Mouse (Mus musculus) common myeloid progenitor, adult 5-6 weeks (primary cell): ENCODE results near the gene Ndfip2. TPM values are rescaled to one million over a fixed set of nuclear protein-coding genes. Genes with fewer than 3 reads are reported as not detected.

Source experiments
- ATAC-seq: replicated peaks from 2 replicates; pipeline ENCODE4 v1.8.0; 2016; ENCODE audit warnings: low read depth, mild to moderate bottlenecking, moderate TSS enrichment, inconsistent platforms; ENCODE audit not compliant: poor library complexity, severe bottlenecking
- total RNA-seq: library from RNA; stranded (forward); fragments of 200-1000, 187-1606 nt; gene quantifications from 2 replicates; pipeline ENCODE4 v1.2.3, GENCODE M21; 2017

Ndfip2 gene
- 9.9 and 14.0 TPM in 2 replicates for total RNA-seq

DNA sequence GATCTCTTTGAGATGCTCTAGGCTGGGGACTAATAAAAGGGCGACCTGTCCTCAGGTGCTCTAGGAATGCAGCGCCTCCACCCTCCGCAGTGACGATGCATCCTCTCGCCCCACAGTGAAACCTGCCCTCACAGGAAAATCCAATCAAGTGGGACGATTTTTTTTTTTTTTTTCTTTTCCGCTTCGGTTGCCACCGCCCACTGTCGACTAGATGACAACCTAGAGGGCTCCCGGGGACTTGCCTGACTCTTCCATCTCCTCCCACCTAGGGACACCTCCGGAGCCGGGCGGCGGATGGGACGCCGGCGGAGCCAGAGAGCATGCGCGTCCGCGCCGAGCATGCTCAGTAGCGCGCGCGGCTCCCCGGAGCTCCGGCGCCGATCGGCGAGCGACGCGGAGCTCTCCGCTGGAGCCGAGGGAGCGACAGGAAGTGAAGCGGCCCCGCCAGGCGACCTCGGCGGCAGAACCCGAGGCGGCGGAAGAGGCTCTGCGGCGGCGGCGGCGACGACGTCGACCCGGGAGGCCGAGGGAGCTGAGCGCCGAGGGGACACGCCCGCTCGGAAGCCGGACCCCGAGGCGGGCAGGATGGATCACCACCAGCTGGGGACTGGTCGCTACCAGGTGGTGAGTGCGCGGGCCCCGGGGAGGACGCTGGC lies at the start of gene Ndfip2:
Ndfip2 (plus strand) TSS at position 195 of the 656 bp plus-strand sequence.
- peak; percentile 88 for ATAC-seq

DNA sequence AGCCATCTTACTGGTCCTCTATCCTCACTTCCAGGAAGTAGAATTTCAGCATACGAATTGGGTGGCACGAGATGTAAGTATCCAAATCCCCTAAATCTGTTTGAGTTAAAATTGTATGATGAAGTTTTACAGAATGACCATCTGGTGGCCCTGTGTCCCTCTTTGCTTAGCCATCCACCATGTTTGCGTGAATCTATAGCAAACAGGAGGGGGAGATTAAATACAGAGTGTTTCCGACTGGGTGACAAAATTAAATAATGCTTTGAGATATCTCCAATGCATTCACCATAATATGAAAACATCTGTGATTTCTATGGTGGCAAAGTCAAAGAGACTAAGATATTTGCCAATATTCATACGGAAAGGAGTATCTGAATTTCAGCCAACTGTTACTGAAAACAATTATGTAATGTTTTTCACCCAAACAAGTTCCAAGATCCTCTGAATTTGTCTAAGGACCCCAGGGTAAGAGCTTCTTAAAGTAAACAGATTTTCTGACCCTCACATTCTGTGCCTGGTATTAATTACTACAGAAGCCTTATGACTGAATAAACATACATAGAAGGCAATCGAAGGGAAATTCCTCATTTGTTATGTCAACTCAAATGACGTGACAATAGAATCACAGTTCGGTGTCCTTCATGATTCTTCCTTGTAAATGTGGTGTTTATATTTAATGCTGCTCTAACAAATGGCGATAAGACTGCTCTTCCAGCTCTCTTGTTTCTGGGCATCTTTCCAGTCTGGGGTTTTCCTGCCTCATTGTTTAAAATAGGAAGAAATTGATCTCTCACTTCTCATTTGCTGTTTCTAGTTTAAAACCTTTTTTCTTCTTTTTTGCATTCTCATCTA lies 38.6 kb upstream of the Ndfip2 start:
- ATAC-seq, result no peak

DNA sequence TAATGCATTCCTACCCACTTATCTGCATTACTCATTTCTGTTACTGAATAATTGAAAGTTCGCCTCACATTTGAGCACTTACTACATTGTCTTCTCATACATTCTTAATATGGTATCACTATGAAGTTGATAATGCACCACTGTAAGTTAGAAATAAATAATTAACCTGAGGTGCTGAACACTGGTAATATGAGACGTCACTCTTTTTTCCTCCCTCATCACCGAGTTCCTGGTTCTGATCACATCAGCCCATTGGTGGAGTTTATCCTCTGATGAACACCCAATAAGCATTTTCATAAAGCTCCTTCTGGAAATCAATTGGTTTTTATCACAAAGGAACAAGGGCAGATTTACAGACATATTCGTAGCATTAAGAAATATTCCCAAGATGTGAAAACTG lies 36.1 kb upstream of the Ndfip2 start:
- ATAC-seq, result no peak

DNA sequence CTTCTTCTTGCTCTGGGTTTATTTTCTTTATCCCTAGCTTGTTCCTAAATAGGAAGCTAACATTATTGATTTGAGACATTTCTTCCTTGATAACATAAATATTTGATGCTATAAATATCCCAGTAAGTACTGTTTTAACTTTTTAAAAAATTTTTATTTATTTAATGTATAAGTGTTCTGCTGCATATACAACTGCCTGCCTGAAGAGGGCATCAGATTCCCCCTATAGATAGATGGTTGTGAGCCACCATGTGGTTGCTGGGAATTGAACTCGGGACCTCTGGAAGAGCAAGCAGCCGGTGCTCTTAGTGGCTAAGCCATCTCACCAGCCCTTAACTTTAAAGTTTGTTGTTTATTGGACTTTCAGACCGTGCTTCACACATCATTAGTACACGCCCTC lies 32.6 kb upstream of the Ndfip2 start:
- no peak for ATAC-seq

DNA sequence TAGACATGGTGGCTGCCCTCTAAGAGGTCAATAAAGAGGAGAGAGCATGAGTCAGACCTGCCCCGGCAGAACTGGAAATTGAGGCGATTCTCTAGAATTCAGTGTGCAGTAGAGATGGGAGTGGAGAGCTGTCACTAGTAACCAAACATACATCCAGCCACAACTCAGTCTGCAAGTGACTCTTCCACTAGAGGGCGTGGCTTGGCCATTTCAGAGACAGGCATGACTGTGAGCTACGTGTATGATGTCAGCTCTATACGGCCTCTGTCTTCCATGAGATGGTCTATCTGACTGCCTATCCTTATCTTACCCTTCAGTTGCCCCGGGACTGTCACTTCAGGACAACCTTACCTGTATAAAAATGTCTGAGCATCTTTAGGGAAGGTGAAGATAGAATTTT lies 26.0 kb upstream of the Ndfip2 start:
- ATAC-seq, result peak; percentile 98

DNA sequence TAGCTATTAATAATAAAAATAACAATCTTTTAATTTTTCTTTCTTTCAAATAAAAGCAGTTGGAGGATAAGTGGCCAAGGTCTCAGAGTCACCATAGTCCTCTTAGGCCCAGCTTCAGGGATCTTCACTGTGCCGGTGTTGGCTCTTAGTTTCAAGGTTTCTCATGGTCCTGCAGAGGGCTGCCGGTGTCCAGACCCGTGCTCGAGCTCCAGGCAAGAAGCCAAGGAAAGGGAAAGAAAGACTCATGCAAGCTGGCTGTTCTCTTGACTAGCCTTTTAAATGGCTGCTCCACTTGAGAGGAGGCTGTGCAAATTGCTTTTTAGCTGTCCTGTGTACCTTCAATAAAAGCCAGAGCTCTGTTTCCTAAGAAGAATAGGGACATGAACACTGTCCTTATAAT lies 21.8 kb upstream of the Ndfip2 start:
- no peak for ATAC-seq

DNA sequence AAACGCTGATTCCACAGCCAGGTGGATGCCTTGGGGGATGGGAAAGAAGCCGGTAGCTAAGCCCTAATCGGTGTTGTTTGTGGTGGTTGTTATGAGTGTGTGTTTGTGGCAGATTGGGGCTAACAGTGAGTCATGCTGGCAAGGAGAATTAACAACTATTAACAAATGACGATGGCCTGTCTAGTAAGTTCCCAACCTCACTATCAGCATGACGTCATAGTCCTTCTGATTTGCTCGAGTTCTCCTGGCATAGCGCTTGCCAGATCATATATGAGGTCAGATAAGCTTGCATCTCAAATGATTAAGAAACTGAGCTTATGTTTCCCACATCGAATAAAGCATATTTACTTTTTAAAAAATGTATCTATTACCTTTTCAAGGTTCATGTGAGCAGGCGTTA lies 20.6 kb upstream of the Ndfip2 start:
- no peak for ATAC-seq

DNA sequence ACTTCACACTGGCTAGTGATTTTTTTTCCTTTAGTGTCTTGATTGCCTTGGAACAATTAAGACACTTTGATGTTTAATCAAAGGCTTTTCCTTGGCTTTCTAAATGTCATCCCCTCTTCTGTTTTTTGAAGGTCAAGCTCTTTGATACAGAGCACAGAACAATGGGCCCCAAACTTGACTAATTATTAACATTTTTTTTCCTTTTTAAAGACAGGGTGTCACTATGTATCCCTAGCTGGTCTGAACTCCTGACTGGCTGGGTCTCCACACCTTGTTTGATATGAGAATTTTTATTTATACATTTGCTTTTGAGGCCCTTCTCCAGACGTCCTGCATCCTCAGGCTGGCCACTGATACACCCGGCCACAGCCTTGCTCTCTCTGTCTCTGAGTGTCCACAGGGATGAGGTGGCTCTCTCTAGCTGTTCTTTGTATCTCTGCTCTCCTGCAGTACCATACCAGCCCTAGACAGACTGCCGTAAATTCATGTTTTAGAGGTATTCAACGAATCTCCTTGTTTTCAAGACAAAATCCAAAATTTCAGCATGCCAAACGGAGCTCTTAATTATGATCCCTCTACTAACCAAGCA lies 19.8 kb upstream of the Ndfip2 start:
- no peak for ATAC-seq

DNA sequence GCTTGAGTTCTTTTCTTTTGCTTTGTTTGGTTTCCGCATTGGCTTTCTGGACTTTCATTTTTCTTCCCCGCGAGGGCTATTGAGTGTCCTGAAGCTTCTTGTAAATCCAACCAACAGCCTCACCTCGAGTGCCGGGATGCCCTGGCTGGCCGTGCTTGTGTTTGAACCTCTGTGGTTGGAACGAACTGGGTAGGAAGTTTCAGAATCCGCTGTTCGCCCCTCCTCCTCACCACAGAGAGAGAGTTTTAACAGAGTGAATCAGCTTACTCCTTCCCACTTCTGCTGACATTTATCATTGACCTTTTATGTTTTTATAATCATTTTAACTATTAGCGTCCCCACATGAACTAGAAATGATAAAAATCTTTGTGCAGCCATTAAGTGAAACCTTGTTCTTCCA lies 18.3 kb upstream of the Ndfip2 start:
- 0 out of 2 replicates have a peak, but pooled peaks have one; percentile 50 for ATAC-seq

DNA sequence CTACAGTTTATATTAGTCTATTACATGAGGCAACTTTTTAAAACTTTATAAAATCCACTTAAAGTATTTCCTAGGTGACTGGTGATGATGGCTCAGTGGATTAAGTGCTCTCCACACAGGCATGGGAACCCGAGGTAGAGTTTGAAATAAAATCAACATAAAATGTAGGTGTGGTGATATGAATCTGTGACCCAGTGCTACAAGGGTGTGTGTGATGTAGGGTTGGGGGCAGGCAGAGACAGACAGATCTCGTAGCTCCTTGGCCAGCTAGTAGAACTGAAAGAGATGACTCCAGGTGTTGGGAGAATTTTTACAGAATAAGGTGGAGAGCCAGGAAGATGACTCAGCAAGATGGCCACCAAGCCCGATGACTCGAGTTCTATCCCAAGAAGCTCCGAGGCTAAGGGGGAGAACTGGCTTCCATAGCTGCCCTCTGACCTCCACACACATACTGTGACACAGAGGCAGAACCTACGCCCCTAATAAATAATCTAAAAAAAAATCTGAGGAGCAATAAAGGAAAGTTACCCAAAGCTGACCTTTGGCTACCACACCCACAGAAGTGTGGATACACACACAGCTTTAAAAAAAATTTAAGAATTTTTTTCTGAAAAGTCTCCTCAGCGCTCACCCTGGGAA lies 14.4 kb upstream of the Ndfip2 start:
- ATAC-seq, result no peak

DNA sequence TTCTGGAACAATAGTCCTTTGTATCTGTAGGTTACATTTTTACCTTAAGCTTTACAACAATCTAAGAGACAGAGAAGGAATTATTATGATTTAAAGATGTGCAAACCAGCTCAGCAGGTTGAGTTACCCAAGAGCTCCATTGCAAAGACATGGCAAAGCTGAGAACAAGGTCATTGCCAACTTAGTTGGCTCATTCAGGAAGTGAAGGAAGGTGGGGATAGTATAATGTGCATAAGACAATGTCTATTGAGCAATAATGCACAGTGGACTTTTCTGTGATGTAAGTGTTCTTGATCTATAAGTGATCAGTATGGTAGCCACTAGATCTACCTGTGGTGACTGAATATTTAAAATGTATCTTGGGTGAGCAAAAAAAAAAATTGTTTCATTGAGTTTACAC lies 7.3 kb upstream of the Ndfip2 start:
- no peak for ATAC-seq

DNA sequence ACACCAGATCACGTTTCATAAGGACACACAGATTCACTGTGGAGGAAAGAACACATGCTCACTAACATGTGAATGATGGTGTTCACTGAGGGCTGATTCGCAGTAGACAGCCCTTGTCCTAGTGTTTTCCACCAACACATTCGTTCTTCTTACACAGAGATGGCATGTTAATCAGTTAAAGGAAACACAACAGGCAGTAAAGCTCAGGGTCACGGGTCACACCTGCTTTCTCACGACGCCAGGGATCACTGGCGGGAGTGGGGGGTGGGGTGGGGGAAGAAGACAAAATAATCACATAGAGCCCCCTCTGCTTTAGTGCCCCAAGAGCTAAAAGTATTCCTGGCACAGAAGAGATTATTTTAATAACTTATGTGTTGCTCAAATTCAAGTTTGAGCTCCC lies 5.1 kb upstream of the Ndfip2 start:
- ATAC-seq, result no peak

DNA sequence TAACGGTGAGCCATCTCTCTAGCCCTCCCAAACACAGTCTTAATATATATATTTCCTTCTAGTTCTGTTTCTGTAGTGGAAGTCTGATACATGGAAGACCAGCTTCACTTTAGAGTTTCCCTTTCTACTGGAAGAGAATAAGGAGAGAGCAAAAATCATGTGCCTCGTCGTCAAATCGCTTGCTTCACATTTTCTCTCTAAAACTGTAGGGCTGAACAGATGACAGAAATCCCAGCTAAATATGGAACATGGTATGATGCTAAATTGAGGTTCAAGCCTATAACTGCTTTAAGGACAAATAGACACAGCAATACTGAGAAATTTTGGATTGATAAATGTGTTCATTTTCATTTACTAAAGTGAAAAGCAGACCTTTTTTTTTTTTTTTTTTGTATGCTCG lies 4.0 kb upstream of the Ndfip2 start:
- no peak for ATAC-seq

DNA sequence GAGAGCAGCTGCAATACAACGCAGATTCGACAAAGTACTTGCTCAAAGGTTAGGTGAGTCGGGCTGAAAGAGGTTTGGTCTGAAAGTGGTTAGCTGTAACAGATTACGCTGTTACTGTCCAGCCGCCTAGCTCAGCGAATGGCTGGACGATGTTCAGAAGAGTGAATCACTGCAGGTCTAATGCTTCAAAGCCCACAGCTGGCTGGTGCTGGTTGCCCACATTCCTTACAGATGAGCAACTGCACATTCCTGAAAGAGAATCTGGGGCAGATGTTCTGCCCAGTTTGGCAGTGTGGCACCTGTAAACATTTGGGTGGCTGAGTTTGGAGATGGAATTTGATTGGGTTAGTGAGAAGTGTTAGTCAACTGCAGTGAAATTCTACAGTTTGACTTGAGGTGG lies 2.8 kb upstream of the Ndfip2 start:
- ATAC-seq, result no peak

DNA sequence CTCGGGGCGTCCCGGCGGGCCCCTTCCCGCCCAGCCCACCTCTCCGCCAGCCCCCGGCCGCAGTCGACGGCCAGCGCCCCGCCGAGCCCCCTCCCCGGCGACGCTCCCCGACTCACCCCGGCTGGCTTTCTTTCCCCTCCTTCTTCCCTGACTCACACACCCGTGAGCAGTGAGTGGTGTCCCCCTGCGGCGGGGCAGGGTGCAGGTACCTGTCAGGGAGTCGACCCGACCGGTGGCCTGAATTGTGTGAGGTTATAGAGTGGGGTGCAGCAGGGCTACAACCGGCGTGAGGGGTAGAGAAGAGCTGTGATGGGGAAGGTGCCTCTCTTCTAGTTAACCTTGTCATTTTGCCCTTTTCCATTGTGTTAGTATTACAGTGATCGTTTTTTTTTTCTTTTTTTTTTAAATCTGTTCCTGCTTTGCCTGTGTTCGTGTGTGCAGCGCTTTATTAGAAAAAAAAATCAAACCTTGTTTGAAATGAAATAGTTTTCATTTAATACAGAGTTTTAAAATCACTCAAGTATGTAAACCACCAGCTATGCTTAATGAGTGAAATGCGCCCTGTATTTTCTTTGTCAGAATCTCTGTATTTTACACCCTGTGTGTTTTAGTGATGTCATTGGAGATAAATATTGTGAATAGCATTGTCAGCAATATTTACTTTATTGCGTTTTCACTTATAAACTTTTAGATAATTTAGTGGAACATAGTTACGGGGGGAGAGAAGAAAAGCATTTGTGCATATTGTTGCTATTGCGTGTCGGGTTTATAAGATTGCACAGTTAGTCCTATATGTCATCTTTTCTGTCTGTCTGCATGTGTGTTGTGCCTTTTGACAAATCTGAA lies 885 bp downstream of the Ndfip2 start:
- peak; percentile 51 for ATAC-seq

DNA sequence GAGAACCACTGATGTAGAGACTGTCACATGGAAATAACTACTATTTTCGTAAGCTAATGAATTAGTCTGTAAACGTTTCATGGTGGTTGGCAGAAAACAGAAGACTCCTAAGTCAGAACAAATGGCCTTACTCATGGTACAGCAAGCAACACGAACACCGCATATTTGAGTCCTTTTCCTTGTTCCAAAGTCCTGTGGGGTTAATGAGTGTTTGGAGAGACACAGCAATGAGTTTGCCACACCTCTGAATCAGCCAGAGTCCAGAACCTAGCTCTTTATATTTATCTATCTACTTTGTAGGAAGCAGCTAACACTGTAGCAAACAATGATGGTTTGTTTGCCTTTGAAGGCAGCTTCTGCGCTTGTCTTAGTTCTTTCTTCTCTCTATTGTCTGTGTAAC lies 4.5 kb downstream of the Ndfip2 start:
- ATAC-seq, result no peak

DNA sequence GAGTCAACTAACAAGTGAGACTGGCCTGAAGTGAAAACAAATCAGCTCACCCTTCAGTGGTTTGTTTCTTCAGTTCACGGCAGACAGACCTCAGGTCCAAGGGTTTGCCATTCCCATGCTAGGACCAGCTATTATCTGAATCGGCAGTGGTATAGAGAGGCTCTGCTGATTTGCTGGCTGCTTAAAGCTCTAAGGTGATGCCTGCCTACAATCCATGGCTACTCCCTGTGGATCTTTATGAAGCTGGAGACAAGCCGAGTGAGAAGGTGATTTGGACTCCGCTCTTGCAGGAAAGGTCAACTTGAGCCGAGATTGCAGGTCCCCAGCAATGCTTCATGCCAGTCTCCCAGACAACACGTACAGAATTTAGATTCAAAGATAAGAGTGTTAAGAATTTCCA lies 8.7 kb downstream of the Ndfip2 start:
- no peak for ATAC-seq

DNA sequence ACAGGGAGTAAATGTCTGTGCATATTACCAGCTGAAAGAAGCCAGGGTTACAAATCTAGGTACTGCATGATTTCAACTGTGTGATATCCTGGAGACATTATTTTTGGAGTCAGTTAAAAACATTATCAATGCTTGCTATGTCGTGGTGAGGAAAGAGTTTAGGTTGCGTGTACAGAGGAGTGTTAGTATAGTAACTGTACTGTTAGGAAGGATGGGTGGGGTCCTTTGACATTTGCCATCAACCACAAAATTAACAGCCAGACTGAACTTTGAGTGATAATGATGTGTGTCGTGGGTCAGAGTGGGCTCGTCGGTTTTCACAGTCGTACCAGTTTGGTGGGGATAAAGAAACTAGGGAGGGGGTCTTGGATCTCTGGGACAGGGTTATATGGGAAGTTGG lies 13.7 kb downstream of the Ndfip2 start:
- no peak for ATAC-seq

DNA sequence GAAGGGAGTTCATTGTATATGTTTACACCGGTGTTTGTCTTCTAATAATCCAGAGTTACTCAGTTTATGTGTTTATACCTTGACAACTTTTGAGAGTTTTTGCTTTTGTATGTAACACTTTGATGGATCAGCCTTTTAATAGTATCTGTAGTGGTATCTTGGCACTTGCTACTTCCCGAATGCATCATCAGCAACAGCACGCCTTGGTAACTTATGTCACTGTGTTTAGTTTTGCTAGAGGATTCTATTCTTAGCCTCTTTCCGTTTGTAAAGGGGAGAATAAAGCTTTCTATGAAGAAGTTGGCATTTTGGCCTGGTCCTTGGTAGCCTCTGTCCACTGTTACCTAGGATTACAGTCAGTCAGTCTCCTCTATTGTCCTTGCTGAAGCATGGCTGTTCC lies 14.2 kb downstream of the Ndfip2 start:
- ATAC-seq, result no peak

DNA sequence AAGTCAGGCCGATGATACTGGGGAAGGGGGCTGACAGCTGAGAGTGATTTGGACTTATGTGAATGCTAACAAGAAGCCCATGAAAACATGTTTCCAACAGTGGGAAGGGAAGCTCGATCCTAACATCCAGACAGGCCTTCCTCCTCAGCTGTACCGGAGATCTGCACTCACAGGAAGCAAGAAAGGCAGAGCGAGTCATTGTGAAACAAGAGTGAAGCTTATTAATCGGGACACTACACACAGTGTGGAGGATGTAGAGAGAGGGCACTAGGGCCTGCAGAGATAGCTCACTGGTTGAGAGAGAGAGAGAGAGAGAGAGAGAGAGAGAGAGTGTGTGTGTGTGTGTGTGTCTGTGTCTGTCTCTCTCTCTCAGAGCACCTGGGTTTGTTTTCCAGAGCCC lies 16.8 kb downstream of the Ndfip2 start:
- no peak for ATAC-seq
